ENCODE assay signal across 19 mouse cellular contexts in genomic region chr13:103951393-103951792, GRCm38 (mm10). TPM values are rescaled to one million over a fixed set of nuclear protein-coding genes. Genes with fewer than 3 reads are reported as not detected.
DNase-seq lines count a peak whose midpoint lies in the region; ATAC-seq and TF ChIP-seq lines count a peak whose summit lies in the region.
"Had no signal": no experiment of that assay in that cellular context is flagged by ENCODE, and none has a peak within 500 bp of the region (broad histone marks: within the 10 kb centered on the region; RNA-seq: fewer than 3 reads in every experiment).

No protein-coding gene starts in this region.

- no peak overlapping the region for H3K27ac ChIP-seq in gastrocnemius, adult 2 months
- H3K27ac ChIP-seq: embryonic facial prominence, embryonic 15.5 days; forebrain, embryonic 15.5 days; heart, embryonic 13.5 days; hindbrain, embryonic 13.5 days; hindbrain, postnatal 0 days had no signal

- DNase-seq in gastrocnemius, adult 2 months: peak; percentile 30
- no peak for DNase-seq in gastrocnemius, postnatal 10 days
- peak; percentile 46 for DNase-seq in NIH3T3 (ENCODE audit: low read depth)
- peak; percentile 59 for DNase-seq in lung, postnatal 10 days
- DNase-seq in lung, postnatal 4 days: peak; percentile 25 to 60
- no peak for DNase-seq in B cell, adult 2 months
- no peak for DNase-seq in cerebellum, postnatal 14 days
- DNase-seq: adrenal gland, postnatal 10 days; cerebellum, adult 2 months; cerebellum, postnatal 10 days; embryo, embryonic 11 days; gastrocnemius, postnatal 25 days; heart, postnatal 4 days had no signal

- no peak overlapping the region for H3K4me3 ChIP-seq in gastrocnemius, adult 2 months
- H3K4me3 ChIP-seq: embryonic facial prominence, embryonic 15.5 days; forebrain, embryonic 15.5 days; heart, embryonic 13.5 days; hindbrain, embryonic 13.5 days had no signal

- intact Hi-C loops in gastrocnemius, adult 2 months (cut with DNase I): no loop called here

- TF ChIP-seq CTCF in gastrocnemius, adult 2 months (IDR thresholded peaks at IDR 0.05): no peak

- no peak for ATAC-seq in erythroblast, adult 5-6 weeks (replicated peaks; ENCODE audit: low FRiP score, poor library complexity, severe bottlenecking)
- ATAC-seq: forebrain, embryonic 15.5 days; hindbrain, postnatal 0 days had no signal

RNA-seq across cellular contexts. Expression of gene Erbin, which starts 31.1 kb away (rescaled TPM):
- 10 to 100 TPM; 40.6 to 45.3 TPM for total RNA-seq in gastrocnemius, adult 2 months (2021)
- 10 to 100 TPM; 60.3 to 61.9 TPM for total RNA-seq in gastrocnemius, postnatal 10 days (2021)
- total RNA-seq in erythroblast, adult 5-6 weeks (2015; ENCODE audit: low replicate concordance): 55.4 and 57.3 TPM in 2 replicates
- 58.1 and 63.9 TPM in 2 replicates for total RNA-seq in erythroblast, adult 5-6 weeks (2017; ENCODE audit: low replicate concordance)

Comparison
In these comparisons a context has a peak if more than half of its experiments do, and no peak if none do; other contexts are left out.
1. DNase-seq: peak in gastrocnemius, adult 2 months (single experiment), NIH3T3 (single experiment), lung, postnatal 10 days (single experiment) and lung, postnatal 4 days (2 of 2); none in gastrocnemius, postnatal 10 days (single experiment), B cell, adult 2 months (0 of 2) and cerebellum, postnatal 14 days (0 of 2).